Mouse (Mus musculus) intestine, embryonic 14.5 days (tissue): Measurements from ENCODE around the gene Chd9. TPM values are rescaled to one million over a fixed set of nuclear protein-coding genes. Genes with fewer than 3 reads are reported as not detected.

Experiments
- ATAC-seq: fragments of 200-750 bp; cut with Nextera tagmentation; replicated peaks from 2 replicates; pipeline ENCODE4 v1.8.0; 2017; ENCODE audit warnings: low read depth, moderate number of reproducible peaks, moderate TSS enrichment, moderate library complexity; ENCODE audit not compliant: low FRiP score, low TSS enrichment
- DNase-seq: peaks from one replicate; pipeline ENCODE4 v3.0.0-alpha.2; 2018; ENCODE audit warnings: low spot score
- H3K27ac ChIP-seq: fragments of 300-500 bp; sonication (generic); 2 replicates; pipeline ENCODE4 v1.5.1; 2014; ENCODE audit warnings: low read depth, mild to moderate bottlenecking, control low read depth
- H3K27me3 ChIP-seq: fragments of 300-500 bp; sonication (generic); replicated peaks from 2 replicates; pipeline ENCODE4 v1.6.1; 2014; ENCODE audit warnings: low read length, control low read depth; ENCODE audit not compliant: control insufficient read depth, insufficient read depth
- H3K36me3 ChIP-seq: fragments of 300-500 bp; sonication (generic); 2 replicates; pipeline ENCODE4 v1.6.1; 2014; ENCODE audit warnings: low read length, control low read depth; ENCODE audit not compliant: control insufficient read depth, insufficient read depth
- H3K4me1 ChIP-seq: fragments of 300-500 bp; sonication (generic); replicated peaks from 2 replicates; pipeline ENCODE4 v1.6.1; 2014; ENCODE audit warnings: low read length, control low read depth, mixed read lengths; ENCODE audit not compliant: control insufficient read depth, insufficient read depth
- H3K4me2 ChIP-seq: fragments of 300-500 bp; sonication (generic); 2 replicates; pipeline ENCODE4 v1.6.1; 2014; ENCODE audit warnings: low read length
- H3K4me3 ChIP-seq: fragments of 300-500 bp; sonication (generic); 2 replicates; pipeline ENCODE4 v1.5.1; 2014; ENCODE audit warnings: low read depth, low read length, control low read depth, mixed read lengths
- H3K9ac ChIP-seq: fragments of 300-500 bp; sonication (generic); 2 replicates; pipeline ENCODE4 v1.6.1; 2014; ENCODE audit warnings: mild to moderate bottlenecking, low read length
- H3K9me3 ChIP-seq: fragments of 300-500 bp; sonication (generic); 2 replicates; pipeline ENCODE4 v1.6.1; 2016; ENCODE audit warnings: low read length, control low read depth; ENCODE audit not compliant: control insufficient read depth
- WGBS: fragments of 180-500 bp; shearing (Covaris S2); extraction: QIAGEN DNeasy Blood & Tissue Kit; methylation state at CpG from one replicate; pipeline ENCODE4 v1.1.7; 2014; 5-methylcytosine and 5-hydroxymethylcytosine counted together
- polyA plus RNA-seq: library from polyadenylated mRNA; unstranded; fragments of >200 nt; fragmentation: Nextera tagmentation; extraction: Ambion mirVana; gene quantifications from 2 replicates; pipeline ENCODE4 v1.2.1, GENCODE M21; 2014

Chd9 gene
- polyA plus RNA-seq, 1 experiment from 2014 or later, result 120 TPM

DNA sequence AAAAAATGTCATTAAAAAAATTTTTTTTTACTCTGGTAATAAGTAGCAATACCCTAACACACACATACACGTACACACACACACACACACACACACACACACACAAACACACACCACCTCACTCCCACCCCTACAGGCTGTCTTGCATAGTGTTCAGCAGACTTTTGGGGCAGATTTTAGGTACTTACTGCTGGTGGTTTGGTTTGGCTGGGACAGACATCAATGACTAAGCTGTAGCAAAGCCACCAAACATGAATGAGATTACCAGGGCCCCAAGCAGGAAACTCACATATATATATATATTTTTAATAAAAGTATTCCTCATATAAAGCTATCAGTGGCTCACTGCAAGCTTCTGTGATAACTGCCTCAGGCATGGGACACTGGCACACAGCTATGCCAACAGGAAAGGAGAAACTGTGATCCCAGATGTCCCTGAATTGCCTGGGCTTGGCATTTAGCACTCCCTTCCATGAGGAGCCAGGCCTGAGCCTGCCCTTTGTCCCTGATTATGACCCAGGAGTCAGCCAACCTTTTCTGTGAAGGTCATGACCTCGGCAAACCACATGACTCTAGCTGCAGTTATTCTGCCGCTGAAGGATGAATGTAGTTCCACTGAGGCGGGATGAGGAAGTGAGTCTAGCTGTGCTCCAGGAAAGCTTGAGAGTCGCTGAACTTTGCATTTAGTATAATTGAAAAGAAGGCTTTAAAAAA, 4.6 kb downstream of the Chd9 start:
- Histone ChIP-seq H3K4me1 (peaks cover 12% of the 10 kb centered on the region; the same call in 1 of the 2 replicates), H3K27ac (no peak overlapping the region), H3K4me3 (no peak overlapping the region), H3K27me3 (no peaks in the 10 kb centered on the region), H3K4me2 (no peak overlapping the region), H3K36me3 (no peaks in the 10 kb centered on the region), H3K9ac (no peak overlapping the region), H3K9me3 (no peaks in the 10 kb centered on the region)
- ATAC-seq (no peak), DNase-seq (no peak)
- WGBS, result 59% methylated on average over 5 of the region's 5 CpGs

DNA sequence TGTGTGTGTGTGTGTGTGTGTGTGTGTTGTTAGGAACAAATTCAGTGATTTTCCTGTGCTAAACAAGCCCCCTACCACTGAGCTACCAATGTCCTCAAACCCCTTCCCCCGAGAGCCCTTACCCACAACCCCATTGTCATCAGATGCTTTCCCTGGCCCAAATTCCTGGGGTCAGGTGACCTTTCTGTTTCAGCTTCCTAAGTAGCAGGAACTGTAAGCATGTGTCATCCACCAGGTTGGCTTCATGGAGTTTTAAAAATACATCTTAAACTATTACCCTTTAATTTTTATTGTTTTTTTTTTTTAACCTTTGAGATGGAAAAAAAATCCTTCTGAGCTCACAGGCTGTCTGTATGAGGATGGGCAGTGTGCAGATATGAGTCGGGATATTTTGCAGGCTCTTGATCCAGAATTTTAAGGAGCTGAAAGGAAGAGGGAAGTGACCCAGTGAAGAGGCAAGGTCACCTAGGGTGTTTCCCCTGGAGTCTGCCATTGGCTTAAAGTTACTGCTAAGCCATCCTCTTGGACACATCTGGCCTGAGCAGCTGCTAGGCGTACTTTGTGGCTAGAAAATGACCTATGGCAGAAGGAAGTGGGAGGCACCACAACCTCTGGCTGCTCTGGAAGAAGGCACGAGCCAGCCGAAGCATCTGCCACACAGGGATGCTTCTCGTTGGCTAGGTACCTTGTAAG, 5.6 kb downstream of the Chd9 start:
- Histone ChIP-seq H3K4me3 (no peak overlapping the region), H3K27me3 (no peaks in the 10 kb centered on the region), H3K36me3 (no peaks in the 10 kb centered on the region), H3K27ac (no peak overlapping the region), H3K9me3 (no peaks in the 10 kb centered on the region), H3K9ac (no peak overlapping the region), H3K4me2 (no peak overlapping the region), H3K4me1 (0 out of 2 replicates have a peak, but pooled peaks cover 5% of the 10 kb centered on the region)
- DNase-seq (no peak), ATAC-seq (no peak)
- WGBS, result 45% methylated on average over 6 of the region's 6 CpGs

DNA sequence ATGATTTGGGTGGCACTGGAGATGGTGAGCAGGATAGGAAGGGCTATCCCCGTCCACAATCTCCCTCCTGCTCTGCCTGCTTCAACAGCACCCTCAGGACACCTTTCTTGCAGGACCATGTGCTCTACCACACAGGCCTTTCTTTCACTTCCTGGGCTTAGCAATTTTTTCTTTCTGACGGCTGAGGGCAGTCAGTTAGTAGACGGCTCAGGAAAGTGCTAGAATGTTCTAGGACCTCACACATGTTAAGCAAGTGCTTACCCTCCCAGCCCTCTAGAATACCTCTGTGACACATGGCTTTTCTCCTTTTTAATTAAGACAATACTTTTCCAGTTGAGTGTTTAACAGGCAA, 6.1 kb downstream of the Chd9 start:
- Histone ChIP-seq H3K36me3 (no peaks in the 10 kb centered on the region), H3K9ac (no peak overlapping the region), H3K4me1 (0 out of 2 replicates have a peak, but pooled peaks cover 2% of the 10 kb centered on the region), H3K27ac (no peak overlapping the region), H3K4me3 (no peak overlapping the region), H3K27me3 (no peaks in the 10 kb centered on the region), H3K9me3 (no peaks in the 10 kb centered on the region), H3K4me2 (no peak overlapping the region)
- no peak for DNase-seq
- ATAC-seq, result no peak
- WGBS, result 72% methylated on average over 3 of the region's 3 CpGs

DNA sequence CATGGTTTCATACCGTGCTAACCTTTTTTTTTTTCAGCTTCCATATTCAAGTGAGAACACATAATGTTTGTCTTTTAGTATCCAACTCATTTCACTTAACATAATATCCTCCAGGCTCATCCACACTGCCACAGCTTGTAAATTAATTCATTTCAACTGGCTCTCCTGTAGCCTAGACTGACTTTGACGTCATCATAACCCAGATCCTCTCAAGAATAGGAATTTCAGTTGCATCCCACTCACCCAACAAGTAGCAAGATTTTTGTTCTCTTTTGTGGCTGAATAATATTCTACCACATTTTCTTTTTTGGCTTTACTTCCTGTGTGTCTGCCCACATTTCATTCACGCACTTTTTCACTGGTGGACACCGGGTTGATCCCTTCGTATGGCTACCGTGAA, 9.3 kb downstream of the Chd9 start:
- Histone ChIP-seq H3K9me3 (no peaks in the 10 kb centered on the region), H3K27me3 (no peaks in the 10 kb centered on the region), H3K4me2 (no peak overlapping the region), H3K4me1 (no peaks in the 10 kb centered on the region), H3K4me3 (no peak overlapping the region), H3K9ac (no peak overlapping the region), H3K27ac (no peak overlapping the region), H3K36me3 (no peaks in the 10 kb centered on the region)
- no peak for DNase-seq
- WGBS, result 86% methylated on average over 6 of the region's 6 CpGs
- no peak for ATAC-seq

DNA sequence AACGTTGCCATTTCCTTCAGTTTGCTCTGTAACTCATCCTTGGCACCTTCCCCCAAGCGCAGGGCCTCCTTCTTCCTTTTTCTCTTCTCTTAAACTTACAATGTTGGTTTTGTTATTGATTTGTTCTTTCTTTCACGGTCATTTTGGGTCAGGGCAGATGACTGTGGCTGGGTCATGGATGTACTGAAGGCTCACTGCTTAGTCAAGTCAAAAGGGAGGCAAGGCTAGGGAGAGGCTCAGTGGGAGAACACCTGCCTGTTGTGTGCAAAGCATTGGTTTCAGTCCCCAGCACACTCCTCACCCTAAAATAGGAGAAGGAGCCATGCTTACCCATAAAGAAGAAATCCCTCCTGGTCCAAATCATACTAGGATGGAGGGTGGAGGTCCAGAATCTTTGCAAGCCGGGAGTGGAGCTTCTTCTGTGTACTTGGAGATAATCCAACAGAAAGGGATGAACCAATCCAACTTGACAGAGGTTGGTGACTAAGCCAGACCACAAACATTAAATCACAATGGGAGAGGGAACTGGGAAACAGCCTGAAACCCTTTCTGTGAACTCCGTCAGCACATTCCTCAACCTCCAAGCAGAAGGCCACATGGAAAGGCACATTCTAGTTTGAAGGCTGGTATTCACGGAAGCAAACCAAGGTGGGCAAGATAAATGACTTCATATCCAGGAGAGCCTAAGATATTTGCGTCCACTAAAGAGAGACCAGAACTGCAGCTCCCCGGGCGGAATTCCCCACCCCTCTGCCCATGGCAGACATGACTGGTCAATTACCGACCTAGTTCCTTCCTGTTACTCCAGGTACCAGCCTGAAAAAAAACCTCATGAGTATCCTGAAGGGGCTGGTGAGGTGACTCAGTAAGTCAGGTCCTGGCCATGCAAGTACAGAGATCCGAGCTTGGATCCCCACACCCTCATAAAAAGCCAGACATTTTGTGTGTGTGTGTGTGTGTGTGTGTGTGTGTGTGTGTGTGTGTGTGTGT, 11.9 kb downstream of the Chd9 start:
- no peak overlapping the region for H3K27ac ChIP-seq
- no peak for ATAC-seq

DNA sequence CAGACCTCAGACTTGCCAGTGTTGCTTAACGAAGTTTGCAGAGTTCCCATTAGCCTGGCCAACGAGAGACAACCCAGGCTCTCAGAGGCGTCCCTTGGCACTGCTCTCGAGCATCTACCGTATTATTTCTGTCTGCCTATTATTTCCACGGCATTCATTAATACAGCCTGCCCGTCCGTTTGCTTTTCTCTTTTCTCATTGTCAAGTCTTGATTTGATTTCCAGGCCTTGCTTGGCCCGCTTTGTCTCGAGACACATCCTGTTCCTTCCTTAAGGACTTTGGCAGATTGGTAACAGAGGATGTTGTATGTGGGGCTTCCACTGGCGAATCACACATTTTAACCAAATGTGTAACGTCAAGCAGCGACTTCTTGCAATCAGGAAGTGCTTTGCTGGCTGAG, 13.2 kb downstream of the Chd9 start:
- Histone ChIP-seq H3K9ac (no peak overlapping the region), H3K36me3 (no peaks in the 10 kb centered on the region), H3K4me1 (no peaks in the 10 kb centered on the region), H3K27me3 (no peaks in the 10 kb centered on the region), H3K9me3 (no peaks in the 10 kb centered on the region), H3K27ac (no peak overlapping the region), H3K4me2 (no peak overlapping the region), H3K4me3 (no peak overlapping the region)
- no peak for DNase-seq
- ATAC-seq, result no peak
- WGBS, result 66% methylated on average over 13 of the region's 13 CpGs

More for the DNA sequence above, 11.9 kb downstream of the Chd9 start:
- Histone ChIP-seq H3K4me3 (no peak overlapping the region), H3K36me3 (no peaks in the 10 kb centered on the region), H3K27me3 (no peaks in the 10 kb centered on the region), H3K4me2 (no peak overlapping the region), H3K9me3 (no peaks in the 10 kb centered on the region), H3K9ac (no peak overlapping the region), H3K4me1 (no peaks in the 10 kb centered on the region)
- no peak for DNase-seq
- WGBS, result 58% methylated on average over 11 of the region's 11 CpGs

- 85% methylated on average over 6 of the region's 6 CpGs for WGBS
- H3K4me2 ChIP-seq, result no peak overlapping the region
- ATAC-seq (no peak), DNase-seq (no peak)
- no peaks in the 10 kb centered on the region for H3K4me1 ChIP-seq
- no peaks in the 10 kb centered on the region for H3K36me3 ChIP-seq
- no peaks in the 10 kb centered on the region for H3K27me3 ChIP-seq
- H3K4me3 ChIP-seq, result no peak overlapping the region
- no peak overlapping the region for H3K9ac ChIP-seq
- no peaks in the 10 kb centered on the region for H3K9me3 ChIP-seq
- H3K27ac ChIP-seq, result no peak overlapping the region
These were observed 15.0 kb downstream of the Chd9 start for GRCm38 (mm10) chr8:90843127-90843526.

GRCm38 (mm10) chr8:90844179-90844967, 16.2 kb downstream of the Chd9 start:
- ATAC-seq, result no peak
- Histone ChIP-seq H3K9me3 (no peaks in the 10 kb centered on the region), H3K27me3 (no peaks in the 10 kb centered on the region), H3K36me3 (no peaks in the 10 kb centered on the region), H3K9ac (no peak overlapping the region), H3K27ac (no peak overlapping the region), H3K4me3 (no peak overlapping the region), H3K4me1 (no peaks in the 10 kb centered on the region), H3K4me2 (no peak overlapping the region)
- no peak for DNase-seq
- 79% methylated on average over 9 of the region's 9 CpGs for WGBS
